In genomic region chr1:27169278-27169677, GRCm38 (mm10) we compare ENCODE assay signal across 25 mouse cellular contexts.
A peak's percentile ranks its signal among the peaks of the same experiment; 100 is the strongest.
DNase-seq lines count a peak whose midpoint lies in the region; ATAC-seq and TF ChIP-seq lines count a peak whose summit lies in the region.
"Had no signal": no experiment of that assay in that cellular context is flagged by ENCODE, and none has a peak within 500 bp of the region (broad histone marks: within the 10 kb centered on the region; RNA-seq: fewer than 3 reads in every experiment).

No protein-coding gene starts in this region.

- DNase-seq in cerebellum, adult 11 months = peak; percentile 2
- DNase-seq in cerebellum, adult 8-10 months = no peak
- peak; percentile 10 for DNase-seq in cerebellum, adult 9-10 months
- peak; percentile 10 to 41 for DNase-seq in layer of hippocampus, adult 2 months (ENCODE audit: low spot score in 2 of 2)
- no peak for DNase-seq in frontal cortex, postnatal 25 days (ENCODE audit: low spot score in 2 of 2)
- no peak for DNase-seq in testis, postnatal 14 days (ENCODE audit: low spot score)
- DNase-seq: adrenal gland, postnatal 36 days; gastrocnemius, postnatal 10 days; heart, adult 11 months; heart, postnatal 36 days; kidney, postnatal 4 days; liver, postnatal 0 days; lung, postnatal 10 days; right cerebral cortex, postnatal 14 days had no signal

- ATAC-seq in hindbrain, embryonic 16.5 days = 0 out of 2 replicates have a peak, but pooled peaks have one; percentile 52
- ATAC-seq in hindbrain, embryonic 13.5 days (ENCODE audit: low FRiP score) = no peak
- ATAC-seq: CD4-positive, CD25-positive, alpha-beta regulatory T cell, adult 4 months; intestine, embryonic 15.5 days; liver, postnatal 0 days had no signal

- H3K36me3 ChIP-seq in hindbrain, embryonic 16.5 days (ENCODE audit: control insufficient read depth, insufficient read depth, low read length) = no peaks in the 10 kb centered on the region
- no peaks in the 10 kb centered on the region for H3K36me3 ChIP-seq in hindbrain, embryonic 13.5 days
- H3K36me3 ChIP-seq: embryonic facial prominence, embryonic 13.5 days; heart, embryonic 13.5 days; intestine, embryonic 15.5 days; kidney, embryonic 15.5 days; limb, embryonic 10.5 days; midbrain, embryonic 12.5 days; neural tube, embryonic 15.5 days; stomach, embryonic 15.5 days had no signal

- no peak overlapping the region for H3K4me3 ChIP-seq in hindbrain, embryonic 16.5 days (ENCODE audit: low read length)
- no peak overlapping the region for H3K4me3 ChIP-seq in hindbrain, embryonic 13.5 days
- no peak overlapping the region for H3K4me3 ChIP-seq in layer of hippocampus, adult 2 months
- H3K4me3 ChIP-seq: embryonic facial prominence, embryonic 13.5 days; heart, embryonic 13.5 days; intestine, embryonic 15.5 days; kidney, embryonic 15.5 days; limb, embryonic 10.5 days; midbrain, embryonic 12.5 days; neural tube, embryonic 15.5 days; stomach, embryonic 15.5 days had no signal

- no peak overlapping the region for H3K27ac ChIP-seq in hindbrain, embryonic 16.5 days (ENCODE audit: low read depth, low read length)
- H3K27ac ChIP-seq in hindbrain, embryonic 13.5 days = no peak overlapping the region
- no peak overlapping the region for H3K27ac ChIP-seq in layer of hippocampus, adult 2 months
- H3K27ac ChIP-seq: embryonic facial prominence, embryonic 13.5 days; heart, embryonic 13.5 days; intestine, embryonic 15.5 days; kidney, embryonic 15.5 days; limb, embryonic 10.5 days; midbrain, embryonic 12.5 days; neural tube, embryonic 15.5 days; stomach, embryonic 15.5 days had no signal

- no peaks in the 10 kb centered on the region for H3K27me3 ChIP-seq in hindbrain, embryonic 16.5 days (replicated peaks; ENCODE audit: control insufficient read depth, insufficient read depth, low read length)
- H3K27me3 ChIP-seq in hindbrain, embryonic 13.5 days = no peaks in the 10 kb centered on the region
- H3K27me3 ChIP-seq: embryonic facial prominence, embryonic 13.5 days; heart, embryonic 13.5 days; intestine, embryonic 15.5 days; kidney, embryonic 15.5 days; midbrain, embryonic 12.5 days; neural tube, embryonic 15.5 days; stomach, embryonic 15.5 days had no signal

- no peak overlapping the region for H3K9ac ChIP-seq in hindbrain, embryonic 16.5 days (ENCODE audit: low read depth, low read length)
- H3K9ac ChIP-seq in hindbrain, embryonic 13.5 days = no peak overlapping the region
- H3K9ac ChIP-seq: embryonic facial prominence, embryonic 13.5 days; heart, embryonic 13.5 days; intestine, embryonic 15.5 days; kidney, embryonic 15.5 days; liver, postnatal 0 days; midbrain, embryonic 12.5 days; neural tube, embryonic 15.5 days; stomach, embryonic 15.5 days had no signal

- 69% methylated on average over 4 of the region's 4 CpGs for WGBS in hindbrain, embryonic 16.5 days
- 76% methylated on average over 4 of the region's 4 CpGs for WGBS in hindbrain, embryonic 13.5 days

- no peak for TF ChIP-seq CTCF in layer of hippocampus, adult 2 months (conservative IDR thresholded peaks at IDR 0.05)

- no peaks in the 10 kb centered on the region for H3K9me3 ChIP-seq in hindbrain, embryonic 16.5 days (ENCODE audit: control insufficient read depth, low read length)
- no peaks in the 10 kb centered on the region for H3K9me3 ChIP-seq in hindbrain, embryonic 13.5 days
- H3K9me3 ChIP-seq: embryonic facial prominence, embryonic 13.5 days; intestine, embryonic 15.5 days; kidney, embryonic 15.5 days; limb, embryonic 10.5 days; midbrain, embryonic 12.5 days; neural tube, embryonic 15.5 days; stomach, embryonic 15.5 days had no signal

- no peaks in the 10 kb centered on the region for H3K4me1 ChIP-seq in hindbrain, embryonic 16.5 days (ENCODE audit: control insufficient read depth, insufficient read depth, low read depth, low read length)
- H3K4me1 ChIP-seq in hindbrain, embryonic 13.5 days (replicated peaks) = no peaks in the 10 kb centered on the region
- H3K4me1 ChIP-seq: embryonic facial prominence, embryonic 13.5 days; heart, embryonic 13.5 days; intestine, embryonic 15.5 days; kidney, embryonic 15.5 days; limb, embryonic 10.5 days; midbrain, embryonic 12.5 days; neural tube, embryonic 15.5 days; stomach, embryonic 15.5 days had no signal

- H3K4me2 ChIP-seq in hindbrain, embryonic 16.5 days (ENCODE audit: low read length) = no peak overlapping the region
- no peak overlapping the region for H3K4me2 ChIP-seq in hindbrain, embryonic 13.5 days
- H3K4me2 ChIP-seq: embryonic facial prominence, embryonic 13.5 days; heart, embryonic 13.5 days; intestine, embryonic 15.5 days; kidney, embryonic 15.5 days; midbrain, embryonic 12.5 days; neural tube, embryonic 15.5 days; stomach, embryonic 15.5 days had no signal

Comparison
In these comparisons a context has a peak if more than half of its experiments do, and no peak if none do; other contexts are left out.
1. DNase-seq: peak in cerebellum, adult 11 months (single experiment), cerebellum, adult 9-10 months (single experiment) and layer of hippocampus, adult 2 months (2 of 2); none in cerebellum, adult 8-10 months (single experiment), frontal cortex, postnatal 25 days (0 of 2) and testis, postnatal 14 days (single experiment).